Mouse (Mus musculus) megakaryocyte progenitor cell, adult 5-6 weeks (primary cell): ENCODE measurements around the gene 9930104L06Rik. TPM values are rescaled to one million over a fixed set of nuclear protein-coding genes. Genes with fewer than 3 reads are reported as not detected.
"Not testable (repeated sequence)": the region's sequence is repeated elsewhere in the genome, so short reads cannot be mapped to it uniquely, and the experiment has no call there.

Experiments
- ATAC-seq: replicated peaks from 2 replicates; pipeline ENCODE4 v1.8.0; 2016; ENCODE audit warnings: mild to moderate bottlenecking, moderate TSS enrichment, inconsistent platforms; ENCODE audit not compliant: poor library complexity
- total RNA-seq, 2 experiments: library from RNA; stranded (forward) in 1 of 2; stranded (reverse) in 1 of 2; fragments of 157-497, 149-512 nt in 1 of 2; fragments of 200-1000 nt in 1 of 2; gene quantifications; 2 replicates each; pipeline versions ENCODE4 v1.2.3 to v1.2.4; 2015 to 2017

9930104L06Rik gene
- 4.4 and 6.5 TPM in 2 replicates for total RNA-seq (2015)
- total RNA-seq (2017): 7.9 and 9.1 TPM in 2 replicates

DNA sequence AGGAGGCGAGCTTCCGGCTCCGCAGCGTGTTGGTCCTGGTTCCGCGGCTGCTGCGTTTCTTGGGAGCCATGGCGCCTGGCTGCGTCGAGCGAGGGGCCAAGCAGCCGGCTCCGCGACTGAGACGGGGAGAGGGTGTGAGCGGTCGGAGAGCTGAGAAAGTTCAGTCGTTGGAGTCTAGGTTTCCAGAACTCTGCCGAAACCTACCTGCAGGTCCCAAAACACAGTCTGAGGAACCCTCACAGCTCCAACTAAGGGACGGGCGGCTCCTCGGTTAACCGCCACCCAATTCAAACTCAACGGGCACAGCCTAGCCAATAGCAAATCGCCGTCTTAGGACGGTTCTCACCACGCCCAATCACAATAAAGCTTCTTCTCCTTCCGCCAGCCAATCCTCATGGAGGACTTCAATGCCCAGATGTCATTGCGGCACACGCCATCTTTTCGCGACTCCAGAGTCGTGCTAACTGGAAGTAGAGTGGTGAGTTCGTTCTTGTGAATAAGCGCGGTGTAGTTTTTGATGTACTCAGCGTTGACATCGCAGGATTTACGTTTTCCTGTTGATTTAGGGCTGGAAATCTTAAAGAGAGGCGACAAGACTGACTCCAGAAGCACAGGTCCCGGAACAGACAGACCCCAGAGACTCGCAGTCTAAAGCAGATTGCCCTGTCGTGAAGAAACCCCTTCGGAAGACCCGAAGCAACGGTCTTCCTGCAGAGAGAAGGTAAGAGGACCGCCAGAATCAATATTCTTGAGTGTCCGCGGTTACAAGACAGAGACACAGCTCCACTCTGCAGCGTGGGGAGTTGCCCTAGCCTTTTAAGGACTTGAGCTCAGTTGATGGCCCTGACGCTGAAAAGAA, at the start of gene 9930104L06Rik:
Gene 9930104L06Rik (plus strand): TSS at position 436 of the 859 bp plus-strand sequence.
- ATAC-seq: peak; percentile 98

DNA sequence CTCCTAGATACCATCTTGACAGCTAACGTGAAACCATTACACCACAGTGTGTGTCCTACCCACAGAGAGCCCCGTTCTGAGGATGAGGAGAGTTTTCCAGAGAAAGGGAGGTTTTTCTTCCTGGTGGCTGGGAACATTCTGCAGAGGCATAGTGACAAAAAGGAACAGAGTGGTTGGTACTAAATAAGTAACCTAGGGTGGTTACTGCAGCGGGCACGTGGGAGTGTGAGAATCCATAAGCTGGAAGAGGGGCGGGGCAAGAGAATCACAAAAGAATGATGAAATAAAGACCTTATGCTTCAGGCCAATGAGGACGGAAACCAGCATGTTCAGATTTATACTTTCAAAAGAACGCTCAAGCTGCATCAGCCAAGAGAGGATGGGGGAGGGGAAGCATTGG, 48.1 kb upstream of the 9930104L06Rik start:
- no peak for ATAC-seq

GRCm38 (mm10) chr4:124889935-124890334, 46.9 kb upstream of the 9930104L06Rik start:
- ATAC-seq: no peak

DNA sequence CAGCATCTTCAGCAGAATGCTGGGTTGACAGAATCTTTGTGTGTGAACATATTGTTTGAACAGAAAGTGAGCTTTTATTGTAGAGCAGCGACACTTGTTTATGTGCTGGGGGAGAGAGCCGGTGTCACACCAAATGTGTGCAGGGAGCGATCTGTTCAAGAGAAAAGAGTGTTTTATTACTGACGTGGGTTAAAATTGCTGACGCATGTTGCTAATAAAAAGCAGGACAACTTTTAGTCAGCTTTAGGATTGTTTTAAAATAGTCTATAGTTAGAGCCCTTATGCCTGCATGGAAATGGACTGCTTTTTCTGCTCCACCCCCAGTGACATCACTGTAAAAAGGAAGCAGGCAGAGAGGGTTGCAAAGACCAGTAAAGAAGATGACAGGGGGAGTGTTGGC, 46.0 kb upstream of the 9930104L06Rik start:
- no peak for ATAC-seq

GRCm38 (mm10) chr4:124893769-124894168, 43.1 kb upstream of the 9930104L06Rik start:
- no peak for ATAC-seq

- 0 out of 2 replicates have a peak, but pooled peaks have one; percentile 31 for ATAC-seq
Observed at GRCm38 (mm10) chr4:124894508-124895428, 42.1 kb upstream of the 9930104L06Rik start.

DNA sequence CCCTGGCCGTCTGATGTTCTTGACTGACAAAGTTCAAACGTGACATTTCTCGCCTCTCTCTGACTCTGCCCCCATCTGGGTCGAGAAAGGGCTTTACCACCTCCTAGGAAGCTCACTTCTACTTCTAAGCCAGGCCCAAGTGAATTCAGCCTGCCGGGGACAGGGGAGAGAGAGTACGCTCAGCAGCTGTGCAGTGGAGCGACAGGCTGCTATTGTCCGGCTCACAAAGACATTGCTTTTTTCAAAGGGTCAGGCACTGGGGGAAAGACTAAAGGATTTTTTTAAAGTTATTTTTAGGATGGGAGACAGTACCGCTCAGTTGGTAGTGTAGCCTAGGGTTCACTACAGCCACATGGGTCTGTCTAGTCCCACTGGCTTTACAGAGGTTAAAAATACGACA, 38.4 kb upstream of the 9930104L06Rik start:
- no peak for ATAC-seq

- peak; percentile 71 for ATAC-seq
Observed at GRCm38 (mm10) chr4:124899906-124900305, 36.9 kb upstream of the 9930104L06Rik start.

- no peak for ATAC-seq
Observed at GRCm38 (mm10) chr4:124905417-124905816, 31.4 kb upstream of the 9930104L06Rik start.

DNA sequence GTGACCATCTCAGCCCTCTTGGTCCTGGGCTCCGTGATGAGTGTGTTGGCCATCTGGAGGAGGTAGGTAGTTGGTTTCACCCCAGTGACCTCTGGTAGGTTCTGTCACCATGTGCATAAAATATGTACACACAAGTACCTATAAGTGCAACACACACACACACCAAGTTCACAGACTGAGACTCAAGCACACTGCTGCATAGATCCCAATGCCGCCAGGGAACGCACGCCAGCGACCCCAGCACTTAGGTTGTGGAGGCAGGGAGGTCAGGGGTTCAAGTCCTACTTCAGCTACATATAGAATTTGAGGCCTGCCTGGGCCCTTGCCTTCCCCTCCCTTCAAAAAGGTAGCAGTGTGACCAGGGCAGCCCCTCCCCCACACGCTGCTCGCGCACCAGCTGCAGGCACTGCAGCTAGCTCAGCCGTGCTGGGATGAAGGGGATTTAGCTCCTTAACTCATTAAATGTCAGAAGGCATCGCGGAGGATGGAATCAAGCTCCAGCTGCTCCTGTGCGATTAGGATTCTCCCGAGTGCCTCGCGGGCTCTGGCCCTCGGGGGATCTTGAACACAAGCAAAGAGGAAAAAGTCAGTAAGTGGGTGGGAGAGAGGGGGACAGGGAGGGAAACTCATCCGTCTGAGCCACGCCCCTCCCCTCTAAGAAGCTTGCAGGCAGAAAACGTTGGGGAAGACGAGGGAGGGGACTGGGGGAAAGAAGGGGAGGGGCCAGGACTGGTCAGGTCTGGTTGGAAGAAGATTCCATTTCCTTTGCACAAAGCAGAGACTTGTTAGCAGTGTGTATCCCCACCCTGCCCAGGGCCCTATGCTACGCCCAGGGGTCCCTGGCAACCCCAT, 30.7 kb upstream of the 9930104L06Rik start:
- no peak for ATAC-seq

DNA sequence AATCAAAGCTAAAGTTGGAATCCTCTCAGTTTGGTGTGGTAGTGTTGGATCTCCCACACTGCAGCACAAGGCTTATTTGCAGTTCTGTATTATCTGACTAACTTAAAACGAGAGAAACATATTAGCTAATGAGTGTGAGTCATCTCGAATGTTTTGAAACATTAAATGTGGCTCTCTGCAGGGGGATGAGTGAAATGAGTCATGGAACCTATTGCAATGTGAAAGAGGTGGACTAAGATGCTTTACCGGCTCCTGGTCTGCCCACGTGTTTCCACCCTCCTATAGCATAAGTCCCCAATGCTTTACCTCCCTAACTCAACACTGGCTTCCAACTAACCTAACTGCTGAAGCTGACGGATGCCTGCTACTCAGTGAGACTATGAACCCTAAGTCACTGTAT, 8.7 kb upstream of the 9930104L06Rik start:
- ATAC-seq: no peak

- not testable (repeated sequence) for ATAC-seq
Observed at GRCm38 (mm10) chr4:124939211-124939610, 2.4 kb downstream of the 9930104L06Rik start, which contains the start of gene Cdca8. Gene Cdca8, minus strand, starts transcription at chr4:124939311.

GRCm38 (mm10) chr4:124943022-124943421, 6.2 kb downstream of the 9930104L06Rik start:
- ATAC-seq: peak; percentile 95

DNA sequence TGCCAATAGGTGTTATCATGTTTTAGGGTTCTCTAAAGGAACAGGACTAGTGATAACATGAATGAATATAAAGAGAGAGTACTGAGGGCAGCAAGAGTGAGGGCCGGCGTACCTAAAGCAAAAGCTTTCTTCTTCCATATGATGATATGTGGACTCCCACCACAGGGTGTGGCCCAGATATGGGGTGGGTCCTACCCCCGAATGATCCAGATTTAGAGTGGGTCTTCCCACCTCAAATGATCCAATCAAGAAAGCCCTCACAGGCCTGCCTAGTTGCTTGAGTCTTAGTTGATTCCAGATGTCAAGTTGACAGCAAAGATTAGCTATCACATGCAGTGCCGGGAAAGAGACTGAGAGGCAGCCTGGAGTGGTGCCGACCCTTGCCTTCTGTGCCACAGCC, 6.9 kb downstream of the 9930104L06Rik start:
- ATAC-seq: no peak

- no peak for ATAC-seq
Observed at GRCm38 (mm10) chr4:124944961-124945360, 8.1 kb downstream of the 9930104L06Rik start.

DNA sequence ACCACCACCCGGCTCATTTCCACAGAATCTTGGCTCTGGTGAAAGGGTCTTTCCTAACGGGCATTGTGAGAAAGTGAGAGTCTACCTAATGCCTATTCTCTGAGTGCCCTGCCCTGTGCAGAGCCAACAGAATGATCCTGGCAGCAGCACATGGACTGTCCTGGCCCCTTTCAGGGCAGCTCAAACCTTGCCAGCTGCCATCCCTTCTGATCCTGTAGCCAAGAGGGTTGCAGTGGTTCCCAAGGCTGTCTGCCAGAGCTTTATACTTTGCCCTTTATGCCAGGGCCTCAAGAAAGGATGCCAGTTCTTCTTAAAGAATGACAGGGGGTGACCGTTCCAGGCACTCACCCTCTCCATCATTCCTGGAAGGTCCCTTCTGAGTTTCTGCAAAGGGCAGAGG, 12.6 kb downstream of the 9930104L06Rik start:
- no peak for ATAC-seq

GRCm38 (mm10) chr4:124950181-124951035, 13.6 kb downstream of the 9930104L06Rik start:
- ATAC-seq: no peak

DNA sequence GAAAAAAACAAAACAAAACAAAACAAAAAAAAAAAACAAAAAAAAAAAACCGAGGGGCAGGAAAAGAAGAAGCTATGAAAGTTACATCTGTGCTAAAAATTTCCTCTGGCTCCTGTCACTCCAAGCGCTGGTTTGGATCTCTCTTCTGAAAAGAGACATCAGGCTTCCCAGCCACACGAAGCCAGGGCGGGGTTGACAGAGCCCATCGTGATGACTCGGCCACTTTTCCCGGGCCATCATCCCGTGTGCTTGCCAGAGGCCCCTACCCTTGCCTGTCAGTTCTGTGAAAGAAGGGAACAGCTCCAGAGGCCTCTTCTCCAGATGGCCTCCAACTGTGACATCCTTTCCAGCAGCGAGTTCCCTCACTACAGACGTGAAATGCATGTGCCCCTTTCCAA, 14.2 kb downstream of the 9930104L06Rik start:
- ATAC-seq: no peak

DNA sequence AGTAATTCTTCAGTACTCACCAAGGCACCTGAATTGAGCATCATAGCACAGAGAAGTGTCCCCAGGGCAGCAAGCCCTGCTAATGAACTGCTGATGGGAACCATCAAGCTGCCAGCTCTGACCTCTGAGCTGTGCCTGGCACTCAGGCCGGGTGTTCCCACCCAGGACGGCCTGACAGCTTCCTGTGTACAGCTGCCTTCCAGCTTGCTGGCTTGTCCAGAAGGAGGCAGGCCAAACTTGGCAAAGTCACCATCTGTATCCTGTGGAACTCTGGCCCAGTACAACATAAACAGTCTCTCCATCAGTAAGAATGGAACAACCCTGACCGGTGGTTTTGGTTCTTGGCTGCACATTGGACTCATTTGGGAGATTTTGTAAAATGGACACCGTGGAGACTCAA, 16.7 kb downstream of the 9930104L06Rik start:
- no peak for ATAC-seq

- ATAC-seq: no peak
Observed at GRCm38 (mm10) chr4:124957284-124957683, 20.4 kb downstream of the 9930104L06Rik start.
